Mouse (Mus musculus) liver, adult 2 months (tissue): ENCODE measurements around the gene Cdkn2b.

Experiments
- CTCF ChIP-seq: fragments of 200-500 bp; IDR thresholded peaks from 2 replicates; pipeline ENCODE4 v1.5.1; 2011; ENCODE audit warnings: low read depth, low read length, control low read depth
- POLR2A ChIP-seq: fragments of 200-500 bp; IDR thresholded peaks from 2 replicates; pipeline ENCODE4 v1.6.1; 2011; ENCODE audit warnings: low read length, control low read depth; ENCODE audit not compliant: insufficient read depth; ENCODE audit errors: extremely low read depth

GRCm38 (mm10) chr4:89282036-89282566 is 28.7 kb downstream of the Cdkn2b start:
- TF ChIP-seq CTCF (peak; percentile 16; the same call in 1 of the 2 replicates), POLR2A (no peak)
